Mouse (Mus musculus) thymus, adult 2 months (tissue): Measurements from ENCODE around the gene Ddx4. TPM values are rescaled to one million over a fixed set of nuclear protein-coding genes. Genes with fewer than 3 reads are reported as not detected.
"Not testable (repeated sequence)": the region's sequence is repeated elsewhere in the genome, so short reads cannot be mapped to it uniquely, and the experiment has no call there.

ENCODE experiments used
- DNase-seq: peaks from one replicate; pipeline ENCODE4 v3.0.0; 2021
- H3K27ac ChIP-seq: fragments of 200-500 bp; 2 replicates; pipeline ENCODE4 v1.5.1; 2012; ENCODE audit warnings: low read length, control low read depth; ENCODE audit not compliant: control insufficient read depth, insufficient read depth
- H3K27me3 ChIP-seq: fragments of 200-500 bp; 2 replicates; pipeline ENCODE4 v1.6.1; 2012; ENCODE audit warnings: mild to moderate bottlenecking, low read length, moderate library complexity, mixed read lengths; ENCODE audit not compliant: control insufficient read depth, insufficient read depth
- H3K36me3 ChIP-seq: fragments of 200-500 bp; 2 replicates; pipeline ENCODE4 v1.6.1; 2012; ENCODE audit warnings: mild to moderate bottlenecking, low read length, moderate library complexity; ENCODE audit not compliant: control insufficient read depth, insufficient read depth
- H3K4me1 ChIP-seq: fragments of 200-500 bp; replicated peaks from 2 replicates; pipeline ENCODE4 v1.6.1; 2012; ENCODE audit warnings: low read length; ENCODE audit not compliant: control insufficient read depth, insufficient read depth
- H3K4me3 ChIP-seq: fragments of 200-500 bp; 2 replicates; pipeline ENCODE4 v1.5.1; 2012; ENCODE audit warnings: mild to moderate bottlenecking, low read length, control low read depth, moderate library complexity; ENCODE audit not compliant: control insufficient read depth, insufficient read depth
- CTCF ChIP-seq: fragments of 200-500 bp; IDR thresholded peaks from 2 replicates; pipeline ENCODE4 v1.5.1; 2012; ENCODE audit warnings: mild to moderate bottlenecking, control low read depth, low read length, moderate library complexity, borderline replicate concordance; ENCODE audit not compliant: control insufficient read depth, poor library complexity, insufficient read depth; ENCODE audit errors: extremely low read depth
- POLR2A ChIP-seq: fragments of 200-500 bp; IDR thresholded peaks from 2 replicates; pipeline ENCODE4 v1.6.1; 2012; ENCODE audit warnings: mild to moderate bottlenecking, low read length, control low read depth, moderate library complexity; ENCODE audit not compliant: control insufficient read depth, poor library complexity, insufficient read depth; ENCODE audit errors: extremely low read depth
- WGBS: fragments of 180-500 bp; shearing (Covaris S2); methylation state at CpG from one replicate; pipeline ENCODE4 v1.1.7; 2018; 5-methylcytosine and 5-hydroxymethylcytosine counted together
- polyA plus RNA-seq: library from polyadenylated mRNA; depleted of rRNA; stranded (reverse); fragments of >200 nt; gene quantifications from 2 replicates; pipeline ENCODE4 v1.2.3, GENCODE M21; 2012

The Ddx4 gene
- polyA plus RNA-seq, 1 experiment, result 0.08 TPM

DNA sequence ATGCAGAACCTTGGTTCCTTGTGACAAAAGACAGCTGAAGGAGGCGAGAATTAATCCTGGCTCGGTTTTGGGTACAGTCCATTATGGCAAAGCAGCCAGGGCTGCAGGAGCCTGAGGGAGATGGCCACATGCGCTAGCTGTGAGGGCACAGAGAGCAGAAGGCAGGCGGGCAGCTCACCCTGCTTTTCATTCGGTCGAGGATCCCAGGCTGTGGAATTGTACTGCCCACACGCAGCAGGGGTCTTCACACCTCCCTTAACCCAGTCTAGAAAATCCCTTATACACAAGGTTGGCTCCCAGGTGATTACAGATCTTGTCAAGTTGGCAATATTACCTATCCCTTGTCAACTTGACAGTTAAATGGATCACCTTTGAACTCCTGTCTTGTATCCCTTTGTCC lies 28.6 kb downstream of the Ddx4 start:
- DNase-seq, result no peak
- Histone ChIP-seq H3K4me3 (no peak overlapping the region), H3K27me3 (no peaks in the 10 kb centered on the region), H3K4me1 (no peaks in the 10 kb centered on the region), H3K36me3 (no peaks in the 10 kb centered on the region), H3K27ac (no peak overlapping the region)
- 93% methylated on average over 7 of the region's 7 CpGs for WGBS
- TF ChIP-seq CTCF, result no peak
- no peak for TF ChIP-seq POLR2A

- H3K27me3 ChIP-seq, result no peaks in the 10 kb centered on the region
- TF ChIP-seq POLR2A (no peak), CTCF (no peak)
- H3K27ac ChIP-seq, result no peak overlapping the region
- 67% methylated on average over 3 of the region's 3 CpGs for WGBS
- H3K4me1 ChIP-seq, result no peaks in the 10 kb centered on the region
- H3K4me3 ChIP-seq, result no peak overlapping the region
- DNase-seq, result no peak
- no peaks in the 10 kb centered on the region for H3K36me3 ChIP-seq
Measured at GRCm38 (mm10) chr13:112621592-112621991, 30.7 kb downstream of the Ddx4 start.

- TF ChIP-seq POLR2A (no peak), CTCF (no peak)
- peaks cover 3% of the 10 kb centered on the region; the same call in 1 of the 2 replicates for H3K4me1 ChIP-seq
- WGBS, result 94% methylated on average over 3 of the region's 3 CpGs
Measured at GRCm38 (mm10) chr13:112608606-112609005, 43.7 kb downstream of the Ddx4 start.

GRCm38 (mm10) chr13:112604411-112604810 lies 47.9 kb downstream of the Ddx4 start:
- peaks cover 3% of the 10 kb centered on the region; the same call in 1 of the 2 replicates for H3K4me1 ChIP-seq
- H3K36me3 ChIP-seq, result no peaks in the 10 kb centered on the region
- no peak overlapping the region for H3K4me3 ChIP-seq
- TF ChIP-seq CTCF (no peak), POLR2A (no peak)
- no peaks in the 10 kb centered on the region for H3K27me3 ChIP-seq
- no peak for DNase-seq
- 88% methylated on average over 4 of the region's 4 CpGs for WGBS
- H3K27ac ChIP-seq, result no peak overlapping the region

More at GRCm38 (mm10) chr13:112608606-112609005, 43.7 kb downstream of the Ddx4 start:
- Histone ChIP-seq H3K27ac (no peak overlapping the region), H3K27me3 (no peaks in the 10 kb centered on the region), H3K36me3 (no peaks in the 10 kb centered on the region), H3K4me3 (no peak overlapping the region)
- no peak for DNase-seq

DNA sequence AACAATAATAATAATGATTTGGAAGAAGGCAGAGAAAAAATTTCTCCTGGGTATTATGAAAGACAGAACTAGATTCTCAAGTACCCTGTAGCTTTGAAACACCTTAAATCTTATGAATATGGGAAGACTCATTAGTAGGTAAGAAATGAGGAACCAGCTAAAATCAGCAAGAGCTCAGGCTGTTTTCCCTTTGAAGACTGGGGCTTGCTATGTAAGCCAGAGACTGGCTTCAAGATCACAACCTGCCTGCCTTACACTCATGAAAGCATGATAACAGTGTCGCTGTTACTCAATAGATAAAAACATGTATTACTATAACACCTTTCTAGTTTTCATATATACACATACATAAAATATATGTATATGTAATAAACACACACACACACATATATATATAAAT lies 48.4 kb downstream of the Ddx4 start:
- Histone ChIP-seq H3K27me3 (no peaks in the 10 kb centered on the region), H3K36me3 (no peaks in the 10 kb centered on the region), H3K27ac (no peak overlapping the region), H3K4me3 (no peak overlapping the region), H3K4me1 (peaks cover 3% of the 10 kb centered on the region; the same call in 1 of the 2 replicates)
- DNase-seq, result no peak
- WGBS, result 92% methylated on average over 1 of the region's 1 CpGs
- TF ChIP-seq CTCF (no peak), POLR2A (no peak)

GRCm38 (mm10) chr13:112602607-112603006 lies 49.7 kb downstream of the Ddx4 start:
- Histone ChIP-seq H3K4me3 (no peak overlapping the region), H3K27me3 (no peaks in the 10 kb centered on the region), H3K36me3 (no peaks in the 10 kb centered on the region), H3K4me1 (no peaks in the 10 kb centered on the region), H3K27ac (no peak overlapping the region)
- WGBS, result 79% methylated on average over 2 of the region's 2 CpGs
- no peak for DNase-seq
- no peak for TF ChIP-seq CTCF
- TF ChIP-seq POLR2A, result no peak

DNA sequence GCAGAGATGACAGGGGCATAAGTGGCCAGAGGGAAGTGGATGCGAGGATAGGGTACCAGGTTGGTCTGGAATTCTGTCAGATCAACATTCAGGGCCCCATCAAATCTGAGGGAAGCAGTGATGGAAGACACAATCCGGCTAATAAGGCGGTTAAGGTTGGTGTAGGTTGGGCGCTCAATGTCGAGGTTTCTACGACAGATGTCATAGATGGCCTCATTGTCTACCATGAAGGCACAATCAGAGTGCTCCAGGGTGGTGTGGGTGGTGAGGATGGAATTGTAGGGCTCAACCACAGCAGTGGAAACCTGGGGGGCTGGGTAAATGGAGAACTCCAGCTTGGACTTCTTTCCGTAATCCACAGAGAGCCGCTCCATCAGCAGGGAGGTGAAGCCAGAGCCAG lies 58.0 kb downstream of the Ddx4 start, which contains the start of gene Il31ra:
Il31ra (minus strand) TSS at position 101 of the 400 bp plus-strand sequence.
- H3K27me3 ChIP-seq, H3K4me3 ChIP-seq, H3K36me3 ChIP-seq, DNase-seq, H3K4me1 ChIP-seq, H3K27ac ChIP-seq: not testable (repeated sequence)
- over 99% methylated on average over 6 of the region's 8 CpGs for WGBS
